Mouse (Mus musculus) kidney, embryonic 15.5 days (tissue): ENCODE results near the gene Ambra1. TPM values are rescaled to one million over a fixed set of nuclear protein-coding genes. Genes with fewer than 3 reads are reported as not detected.
A peak's percentile ranks its signal among the peaks of the same experiment; 100 is the strongest.

ENCODE experiments used
- ATAC-seq: fragments of 200-750 bp; cut with Nextera tagmentation; replicated peaks from 2 replicates; pipeline ENCODE4 v1.8.0; 2017; ENCODE audit warnings: moderate TSS enrichment; ENCODE audit not compliant: low FRiP score
- H3K27ac ChIP-seq: fragments of 300-500 bp; sonication (generic); 2 replicates; pipeline ENCODE4 v1.5.1; 2015; ENCODE audit warnings: mild to moderate bottlenecking, inconsistent platforms
- H3K27me3 ChIP-seq: fragments of 300-500 bp; sonication (generic); 2 replicates; pipeline ENCODE4 v1.6.1; 2015; ENCODE audit warnings: inconsistent platforms
- H3K36me3 ChIP-seq: fragments of 300-500 bp; sonication (generic); 2 replicates; pipeline ENCODE4 v1.6.1; 2015; ENCODE audit warnings: inconsistent platforms
- H3K4me1 ChIP-seq: fragments of 300-500 bp; sonication (generic); 2 replicates; pipeline ENCODE4 v1.6.1; 2015; ENCODE audit warnings: inconsistent platforms
- H3K4me2 ChIP-seq: fragments of 300-500 bp; sonication (generic); 2 replicates; pipeline ENCODE4 v1.6.1; 2015; ENCODE audit warnings: moderate library complexity, mild to moderate bottlenecking, inconsistent platforms
- H3K4me3 ChIP-seq: fragments of 300-500 bp; sonication (generic); replicated peaks from 2 replicates; pipeline ENCODE4 v1.5.1; 2015; ENCODE audit warnings: mild to moderate bottlenecking, inconsistent platforms
- H3K9ac ChIP-seq: fragments of 300-500 bp; sonication (generic); 2 replicates; pipeline ENCODE4 v1.6.1; 2015; ENCODE audit warnings: mild to moderate bottlenecking, inconsistent platforms
- H3K9me3 ChIP-seq: fragments of 300-500 bp; sonication (generic); replicated peaks from 2 replicates; pipeline ENCODE4 v1.6.1; 2016; ENCODE audit warnings: inconsistent platforms
- WGBS: fragments of 180-500 bp; shearing (Covaris S2); methylation state at CpG from one replicate; pipeline ENCODE4 v1.1.7; 2015; ENCODE audit warnings: mixed read lengths; 5-methylcytosine and 5-hydroxymethylcytosine counted together
- microRNA-seq: library from miRNA; unstranded; fragments of <30 nt; microRNA quantifications from one replicate; pipeline ENCODE4, GENCODE M21; 2016
- polyA plus RNA-seq: library from polyadenylated mRNA; unstranded; fragments of >200 nt; fragmentation: Nextera tagmentation; extraction: Ambion mirVana; gene quantifications from 2 replicates; pipeline ENCODE4 v1.2.1, GENCODE M21; 2015

Gene Ambra1
- polyA plus RNA-seq, 1 experiment from 2014 or later = 19.9 TPM

DNA sequence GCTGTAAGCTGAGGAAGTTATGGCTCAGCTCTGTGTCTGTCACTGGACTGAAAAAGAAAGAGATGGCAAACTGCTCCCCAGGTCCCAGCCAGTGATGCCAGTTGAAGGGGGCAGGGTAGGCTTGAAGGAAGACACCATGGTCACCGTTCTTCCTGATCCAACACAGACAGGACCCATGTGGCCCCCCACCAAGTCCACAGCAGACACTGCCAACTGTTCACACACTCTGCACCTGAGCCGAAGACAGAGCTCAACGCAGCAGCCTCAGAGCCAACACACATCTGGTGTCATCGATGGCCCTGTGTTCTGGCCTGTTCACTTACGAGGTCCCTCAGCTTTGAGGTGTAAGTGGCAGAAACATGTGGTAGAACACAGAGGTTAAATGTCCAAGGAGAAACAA lies 230.5 kb downstream of the Ambra1 start:
- H3K27ac ChIP-seq = no peak overlapping the region
- peaks cover 72% of the 10 kb centered on the region for H3K4me1 ChIP-seq
- H3K4me3 ChIP-seq = no peak overlapping the region
- H3K27me3 ChIP-seq = no peaks in the 10 kb centered on the region
- ATAC-seq = no peak
- H3K36me3 ChIP-seq = 0 out of 2 replicates have a peak, but pooled peaks cover 6% of the 10 kb centered on the region
- H3K4me2 ChIP-seq = no peak overlapping the region
- no peak overlapping the region for H3K9ac ChIP-seq
- H3K9me3 ChIP-seq = no peaks in the 10 kb centered on the region
- 94% methylated on average over 5 of the region's 5 CpGs for WGBS

DNA sequence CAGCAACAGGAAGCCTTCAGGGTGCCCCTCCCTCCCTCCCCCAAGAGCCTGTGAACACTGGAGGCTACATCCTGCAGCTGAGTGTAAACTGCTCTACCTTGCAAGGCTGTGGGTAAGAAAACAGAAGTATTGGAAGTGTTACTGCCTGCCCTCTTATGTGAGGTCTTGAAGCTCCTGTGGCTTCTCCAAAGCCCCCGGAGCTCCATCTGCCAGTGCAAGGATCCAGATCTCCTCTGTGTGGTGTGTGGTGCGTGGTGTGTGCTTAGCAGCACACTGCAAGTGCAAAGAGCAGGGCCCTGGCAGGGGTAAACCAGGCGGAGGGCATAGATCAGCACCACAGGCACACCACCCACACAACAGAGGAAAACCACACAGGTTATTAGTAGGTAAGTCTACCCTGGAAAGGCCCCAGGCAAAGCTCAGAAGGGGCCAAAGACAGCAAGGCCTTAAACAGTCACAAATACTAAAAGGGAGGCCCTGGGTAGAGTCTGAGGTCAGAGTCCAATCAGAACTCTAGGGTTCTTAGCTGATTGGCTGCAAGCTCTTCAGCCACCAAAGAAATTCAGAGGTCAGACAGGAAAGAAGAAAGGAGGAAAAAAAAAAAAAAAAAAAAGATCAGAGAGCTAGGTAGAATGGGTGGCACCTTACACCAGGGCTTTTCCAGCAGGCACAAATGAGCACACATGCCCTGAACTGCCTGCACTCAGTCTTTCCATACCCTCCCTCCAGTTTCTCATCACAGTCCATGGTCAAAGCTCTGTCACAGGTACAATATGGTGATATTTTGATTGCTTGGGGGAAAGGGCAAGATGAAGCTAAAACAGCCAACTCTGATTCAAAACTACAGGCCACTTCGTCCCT lies 232.2 kb downstream of the Ambra1 start:
- ATAC-seq = no peak
- Histone ChIP-seq H3K4me1 (peaks cover 71% of the 10 kb centered on the region), H3K4me2 (peak overlapping the region; percentile 91), H3K27ac (peak overlapping the region; percentile 81), H3K27me3 (no peaks in the 10 kb centered on the region), H3K36me3 (0 out of 2 replicates have a peak, but pooled peaks cover 6% of the 10 kb centered on the region), H3K9me3 (no peaks in the 10 kb centered on the region), H3K4me3 (peak overlapping the region; percentile 91), H3K9ac (peak overlapping the region; percentile 92)
- WGBS = 47% methylated on average over 4 of the region's 4 CpGs

DNA sequence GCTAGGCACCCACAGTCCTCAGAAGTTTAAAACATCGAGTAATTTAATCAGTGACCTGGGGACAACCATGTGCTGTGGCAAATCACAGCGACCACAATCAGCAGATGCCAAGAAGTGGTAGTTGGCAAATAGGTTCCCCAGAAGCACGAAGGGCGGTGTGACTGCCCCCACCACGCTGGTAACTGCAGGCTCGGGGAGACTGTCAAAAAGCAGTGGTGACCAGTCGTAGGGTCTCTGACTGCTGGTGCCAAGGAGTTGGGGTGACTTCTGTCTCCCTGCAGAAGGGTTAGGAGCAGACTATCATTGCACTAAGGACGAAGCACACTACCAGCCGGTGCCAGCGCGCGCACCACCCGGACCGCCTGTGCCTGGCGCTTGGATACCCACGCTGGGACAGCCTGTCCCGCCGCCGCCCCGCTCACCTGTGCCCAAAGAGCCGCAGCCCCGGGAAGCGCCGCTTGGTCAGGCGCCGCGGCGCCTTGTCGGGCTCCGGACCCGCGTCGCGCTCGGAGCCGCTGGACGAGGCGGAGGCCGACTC lies 233.0 kb downstream of the Ambra1 start:
- peak; percentile 41 for ATAC-seq

DNA sequence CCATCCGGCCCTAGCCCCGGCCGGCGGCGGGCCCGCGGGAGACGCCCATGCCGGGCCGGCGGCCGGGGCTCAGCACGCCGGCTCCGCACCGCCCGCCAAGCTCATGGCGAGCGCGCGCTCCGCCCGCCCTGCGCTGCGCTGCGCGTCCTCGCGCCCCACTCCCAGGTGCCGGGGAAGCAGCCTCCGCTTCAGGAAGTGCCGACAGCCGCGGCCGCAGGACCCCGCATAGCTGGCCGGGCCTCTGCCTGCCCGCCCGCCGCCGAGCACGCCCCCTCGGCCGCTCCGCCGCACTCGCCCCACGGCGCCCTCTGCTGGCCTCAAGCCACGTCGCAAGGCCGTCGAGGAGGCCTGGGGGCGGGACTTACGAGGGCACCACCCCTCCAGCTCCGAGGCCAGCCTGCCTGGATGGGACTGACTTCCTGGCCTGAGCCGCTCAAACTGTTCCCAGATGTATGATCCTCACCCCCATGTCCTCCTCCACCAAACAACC lies 233.6 kb downstream of the Ambra1 start:
- peak; percentile 93 for ATAC-seq
- WGBS = under 1% methylated on average over 44 of the region's 57 CpGs
- H3K4me3 ChIP-seq = peak overlapping the region; percentile 91
- H3K36me3 ChIP-seq = 0 out of 2 replicates have a peak, but pooled peaks cover 5% of the 10 kb centered on the region
- H3K4me1 ChIP-seq = peaks cover 66% of the 10 kb centered on the region
- peak overlapping the region; percentile 81 for H3K27ac ChIP-seq
- no peaks in the 10 kb centered on the region for H3K9me3 ChIP-seq
- H3K9ac ChIP-seq = peak overlapping the region; percentile 92
- no peaks in the 10 kb centered on the region for H3K27me3 ChIP-seq
- peak overlapping the region; percentile 91 for H3K4me2 ChIP-seq

More for the DNA sequence above, 233.0 kb downstream of the Ambra1 start:
- under 1% methylated on average over 39 of the region's 39 CpGs for WGBS
- Histone ChIP-seq H3K27me3 (no peaks in the 10 kb centered on the region), H3K9ac (peak overlapping the region; percentile 92), H3K4me2 (peak overlapping the region; percentile 91), H3K4me1 (peaks cover 65% of the 10 kb centered on the region), H3K4me3 (peak overlapping the region; percentile 91), H3K27ac (peak overlapping the region; percentile 81), H3K36me3 (0 out of 2 replicates have a peak, but pooled peaks cover 6% of the 10 kb centered on the region), H3K9me3 (no peaks in the 10 kb centered on the region)

DNA sequence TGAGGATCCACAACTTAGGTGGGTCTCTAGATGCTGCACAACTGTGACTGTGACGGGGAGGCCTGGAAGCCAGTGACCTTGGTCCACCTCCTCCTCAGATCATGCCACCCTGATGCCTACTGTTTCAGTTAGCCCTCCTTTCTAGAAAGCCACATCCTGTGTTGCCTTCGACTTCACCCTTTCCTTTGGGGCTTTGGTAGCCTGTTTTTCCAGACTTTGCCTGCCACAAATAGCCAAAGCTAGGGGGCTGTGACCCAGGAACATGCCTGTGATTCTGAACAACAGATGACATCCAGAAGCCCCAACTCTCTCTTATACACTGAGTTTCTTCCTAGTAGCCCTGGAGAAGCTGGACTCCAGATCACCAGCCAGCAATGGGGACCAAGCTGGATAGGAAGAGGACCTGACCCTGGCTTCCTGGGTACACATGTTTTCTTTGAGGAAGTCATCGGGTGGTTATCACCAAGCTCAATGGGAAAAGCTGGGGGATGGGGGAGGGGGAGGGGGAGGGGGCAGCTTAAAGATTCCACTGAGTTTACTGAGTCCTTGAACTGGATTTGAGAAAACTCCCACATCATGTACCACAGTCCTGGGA lies 234.8 kb downstream of the Ambra1 start:
- H3K4me1 ChIP-seq = peaks cover 55% of the 10 kb centered on the region
- 0 out of 2 replicates have a peak, but pooled peaks cover 3% of the 10 kb centered on the region for H3K36me3 ChIP-seq
- H3K27me3 ChIP-seq = no peaks in the 10 kb centered on the region
- H3K9ac ChIP-seq = no peak overlapping the region
- peak overlapping the region; percentile 91 for H3K4me2 ChIP-seq
- peak overlapping the region; percentile 91 for H3K4me3 ChIP-seq
- 67% methylated on average over 3 of the region's 3 CpGs for WGBS
- ATAC-seq = no peak
- no peaks in the 10 kb centered on the region for H3K9me3 ChIP-seq
- H3K27ac ChIP-seq = peak overlapping the region; percentile 83

DNA sequence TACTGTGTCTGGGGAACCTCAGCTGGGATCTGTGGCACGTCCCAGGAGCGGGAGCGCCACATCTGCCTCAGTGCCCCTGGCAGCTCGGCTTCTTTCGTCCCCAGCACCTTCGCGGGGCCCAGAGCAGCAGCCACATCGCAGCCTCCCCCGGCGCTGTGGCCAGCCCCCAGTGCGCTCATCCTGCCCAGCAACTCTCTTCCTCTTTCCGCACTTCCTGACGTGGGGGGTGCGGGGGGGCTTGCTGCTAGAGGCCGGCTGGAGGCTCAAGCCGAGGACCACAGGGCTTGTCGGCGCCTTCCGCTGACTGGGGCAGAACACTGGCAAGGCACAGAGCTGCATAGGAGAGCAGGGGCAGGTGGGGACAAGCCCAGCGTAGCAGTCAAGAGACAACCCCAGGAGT lies 235.5 kb downstream of the Ambra1 start:
- Histone ChIP-seq H3K9ac (peak overlapping the region; percentile 41), H3K27ac (peak overlapping the region; percentile 83), H3K4me3 (peak overlapping the region; percentile 91), H3K36me3 (0 out of 2 replicates have a peak, but pooled peaks cover 2% of the 10 kb centered on the region), H3K4me2 (peak overlapping the region; percentile 91), H3K27me3 (0 out of 2 replicates have a peak, but pooled peaks cover 5% of the 10 kb centered on the region), H3K4me1 (peaks cover 52% of the 10 kb centered on the region), H3K9me3 (no peaks in the 10 kb centered on the region)
- ATAC-seq = no peak
- WGBS = 21% methylated on average over 20 of the region's 20 CpGs

DNA sequence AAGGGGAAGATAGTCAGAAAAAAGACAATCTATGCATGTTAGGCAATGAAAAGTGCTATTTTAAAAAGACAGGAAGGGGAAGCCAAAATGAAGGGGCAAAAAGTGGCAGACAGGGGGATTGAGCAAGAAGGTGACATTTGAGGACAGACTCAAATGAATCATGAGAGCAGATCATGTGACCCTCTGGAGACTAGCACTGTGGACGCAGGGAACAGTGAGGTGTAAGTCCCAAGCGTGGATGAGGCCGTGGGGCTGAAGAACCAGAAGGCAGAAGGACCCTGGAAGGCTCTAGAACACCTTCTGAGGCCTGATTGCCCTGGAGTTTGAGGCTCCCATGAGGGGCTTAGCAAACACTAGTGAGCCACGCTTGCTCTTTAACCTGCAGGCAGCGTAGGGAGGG lies 236.4 kb downstream of the Ambra1 start:
- no peak overlapping the region for H3K4me2 ChIP-seq
- peaks cover 52% of the 10 kb centered on the region for H3K4me1 ChIP-seq
- peaks cover 12% of the 10 kb centered on the region; the same call in 1 of the 2 replicates for H3K27me3 ChIP-seq
- H3K9me3 ChIP-seq = no peaks in the 10 kb centered on the region
- no peak overlapping the region for H3K9ac ChIP-seq
- H3K4me3 ChIP-seq = no peak overlapping the region
- no peak overlapping the region for H3K27ac ChIP-seq
- ATAC-seq = no peak
- 85% methylated on average over 5 of the region's 5 CpGs for WGBS
- H3K36me3 ChIP-seq = no peaks in the 10 kb centered on the region

DNA sequence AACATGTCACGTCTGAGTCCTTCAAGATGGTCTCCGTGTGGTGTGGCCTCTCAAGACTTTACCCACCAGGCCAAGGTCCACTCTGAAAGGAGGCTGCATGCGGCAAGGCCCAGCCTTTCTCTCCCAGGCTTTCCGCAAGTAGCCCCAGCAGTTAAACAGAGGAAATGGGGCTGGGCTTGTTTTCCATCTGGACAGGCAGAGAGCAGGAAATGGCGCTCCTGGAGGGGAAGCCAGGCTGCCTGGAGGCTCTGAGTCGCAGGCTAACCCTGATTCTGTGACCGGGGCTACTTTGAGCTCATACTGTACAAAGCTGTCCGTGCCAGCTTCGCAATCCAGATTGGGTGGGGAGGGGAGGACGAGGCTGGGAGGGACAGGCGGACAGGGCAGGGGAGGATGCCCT lies 238.0 kb downstream of the Ambra1 start:
- WGBS = 52% methylated on average over 11 of the region's 11 CpGs
- peaks cover 49% of the 10 kb centered on the region for H3K4me1 ChIP-seq
- no peak overlapping the region for H3K9ac ChIP-seq
- H3K4me2 ChIP-seq = no peak overlapping the region
- no peak overlapping the region for H3K4me3 ChIP-seq
- peak overlapping the region; percentile 84 for H3K27ac ChIP-seq
- H3K36me3 ChIP-seq = no peaks in the 10 kb centered on the region
- peaks cover 20% of the 10 kb centered on the region for H3K27me3 ChIP-seq
- ATAC-seq = no peak
- no peaks in the 10 kb centered on the region for H3K9me3 ChIP-seq

Small RNA genes lying within 50 kb of the gene (microRNA-seq; reads per million reads assigned to microRNA genes)
- gene Mir6999 = not detected

Other genes with a start within 250 kb of the Ambra1 start
- 83.3 and 100 TPM in 2 replicates for gene Ckap5, start 203.4 kb upstream of the Ambra1 start, polyA plus RNA-seq
- gene F2, start 93.7 kb upstream of the Ambra1 start, polyA plus RNA-seq = 1.7 and 4.6 TPM in 2 replicates
- gene Zfp408, start 80.3 kb upstream of the Ambra1 start, polyA plus RNA-seq = 11.9 and 13.7 TPM in 2 replicates
- 110 and 132 TPM in 2 replicates for gene Arhgap1, start 80.3 kb upstream of the Ambra1 start, polyA plus RNA-seq
- 24.7 and 26.3 TPM in 2 replicates for gene Atg13, start 19.6 kb upstream of the Ambra1 start, polyA plus RNA-seq
- gene Harbi1, start 19.3 kb upstream of the Ambra1 start, polyA plus RNA-seq = 22.4 and 22.6 TPM in 2 replicates
- 0.42 TPM in 1 of 2 replicates, not detected in the other for gene Chrm4, start 197.1 kb downstream of the Ambra1 start, polyA plus RNA-seq
- gene Mdk, start 202.2 kb downstream of the Ambra1 start, polyA plus RNA-seq = 1,215 and 1,266 TPM in 2 replicates
- 0.49 and 0.53 TPM in 2 replicates for gene Gm9821, start 215.6 kb downstream of the Ambra1 start, polyA plus RNA-seq
- 37.7 and 46.7 TPM in 2 replicates for gene Dgkz, start 245.7 kb downstream of the Ambra1 start, polyA plus RNA-seq